Mouse (Mus musculus) embryonic facial prominence, embryonic 13.5 days (tissue): ENCODE measurements around the gene Gm47289. TPM values are rescaled to one million over a fixed set of nuclear protein-coding genes. Genes with fewer than 3 reads are reported as not detected.

Experiments used
- ATAC-seq: fragments of 200-750 bp; cut with Nextera tagmentation; 2 replicates; pipeline ENCODE4 v1.8.0; 2017; ENCODE audit warnings: low read depth; ENCODE audit not compliant: insufficient number of reproducible peaks, insufficient read depth, low FRiP score, low TSS enrichment
- H3K27ac ChIP-seq: fragments of 300-500 bp; sonication (generic); 2 replicates; pipeline ENCODE4 v1.5.1; 2015; ENCODE audit warnings: moderate library complexity, mild to moderate bottlenecking, inconsistent platforms
- H3K27me3 ChIP-seq: fragments of 300-500 bp; sonication (generic); 2 replicates; pipeline ENCODE4 v1.6.1; 2015; ENCODE audit warnings: mild to moderate bottlenecking, inconsistent platforms
- H3K36me3 ChIP-seq: fragments of 300-500 bp; sonication (generic); 2 replicates; pipeline ENCODE4 v1.6.1; 2015; ENCODE audit warnings: mild to moderate bottlenecking, inconsistent platforms
- H3K4me1 ChIP-seq: fragments of 300-500 bp; sonication (generic); 2 replicates; pipeline ENCODE4 v1.6.1; 2015; ENCODE audit warnings: inconsistent platforms
- H3K4me2 ChIP-seq: fragments of 300-500 bp; sonication (generic); 2 replicates; pipeline ENCODE4 v1.6.1; 2015; ENCODE audit warnings: moderate library complexity, mild to moderate bottlenecking, inconsistent platforms
- H3K4me3 ChIP-seq: fragments of 300-500 bp; sonication (generic); 2 replicates; pipeline ENCODE4 v1.5.1; 2015; ENCODE audit warnings: mild to moderate bottlenecking, inconsistent platforms
- H3K9ac ChIP-seq: fragments of 300-500 bp; sonication (generic); 2 replicates; pipeline ENCODE4 v1.6.1; 2015; ENCODE audit warnings: mild to moderate bottlenecking, inconsistent platforms
- H3K9me3 ChIP-seq: fragments of 300-500 bp; sonication (generic); 2 replicates; pipeline ENCODE4 v1.6.1; 2016; ENCODE audit warnings: inconsistent platforms
- WGBS: fragments of 180-500 bp; shearing (Covaris S2); methylation state at CpG from one replicate; pipeline ENCODE4 v1.1.7; 2015; ENCODE audit warnings: mixed read lengths; 5-methylcytosine and 5-hydroxymethylcytosine counted together
- polyA plus RNA-seq: library from polyadenylated mRNA; unstranded; fragments of >200 nt; fragmentation: Nextera tagmentation; extraction: Ambion mirVana; gene quantifications from 2 replicates; pipeline ENCODE4 v1.2.1, GENCODE M21; 2015

Gene Gm47289
- polyA plus RNA-seq, 1 experiment from 2014 or later = not detected

DNA sequence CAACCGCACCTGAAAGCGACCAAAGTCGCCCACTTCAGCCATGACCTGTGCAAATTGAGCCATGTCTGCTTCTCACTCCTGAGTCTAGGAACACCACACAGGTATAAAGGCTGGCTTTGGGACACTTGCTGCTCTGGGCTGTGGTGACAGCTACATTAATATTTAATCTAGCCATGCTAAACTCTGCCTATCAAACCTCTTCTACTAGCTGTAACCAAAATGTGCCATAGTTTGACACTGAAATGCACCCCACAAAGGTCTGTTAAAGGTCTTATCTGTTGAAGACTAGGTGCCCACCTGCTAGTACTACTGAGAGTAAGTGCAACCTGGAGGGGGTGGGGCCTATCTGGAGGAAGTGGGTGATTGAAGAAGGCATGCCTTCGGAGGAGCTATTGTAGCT, 50.0 kb downstream of the Gm47289 start, which contains the start of gene Slc22a13:
TSS of gene Slc22a13 (minus strand) at position 101 of the 400 bp plus-strand sequence.
- no peak within 1 kb of the TSS for H3K9ac ChIP-seq
- no peak within 1 kb of the TSS for H3K4me3 ChIP-seq
- 92% methylated on average over 4 of the region's 4 CpGs for WGBS
- H3K36me3 ChIP-seq = no peaks in the 10 kb centered on the region
- H3K4me1 ChIP-seq = no peaks in the 10 kb centered on the region
- no peaks in the 10 kb centered on the region for H3K27me3 ChIP-seq
- no peaks in the 10 kb centered on the region for H3K9me3 ChIP-seq
- no peak within 1 kb of the TSS for H3K4me2 ChIP-seq
- no peak for ATAC-seq
- no peak within 1 kb of the TSS for H3K27ac ChIP-seq

Other genes with a start within 250 kb of the Gm47289 start
- 20.6 and 21.3 TPM in 2 replicates for gene Ctdspl, start 232.7 kb upstream of the Gm47289 start, polyA plus RNA-seq
- gene Vill, start 106.4 kb upstream of the Gm47289 start, polyA plus RNA-seq = 21.4 and 25.5 TPM in 2 replicates
- 29.1 and 30.9 TPM in 2 replicates for gene Plcd1, start 65.7 kb upstream of the Gm47289 start, polyA plus RNA-seq
- 1.1 and 1.4 TPM in 2 replicates for gene Dlec1, start 56.7 kb upstream of the Gm47289 start, polyA plus RNA-seq
- 3.1 and 3.8 TPM in 2 replicates for gene Acaa1b, start 2.1 kb upstream of the Gm47289 start, polyA plus RNA-seq
- not detected in 2 replicates for gene Slc22a13, start 49.9 kb downstream of the Gm47289 start, polyA plus RNA-seq
- 11.2 and 11.7 TPM in 2 replicates for gene Oxsr1, start 163.3 kb downstream of the Gm47289 start, polyA plus RNA-seq
- gene Acaa1a, start 180.5 kb downstream of the Gm47289 start, polyA plus RNA-seq = 94.4 and 96.7 TPM in 2 replicates
- gene Myd88, start 182.2 kb downstream of the Gm47289 start, polyA plus RNA-seq = 17.7 and 18.2 TPM in 2 replicates
- gene Xylb, start 198.2 kb downstream of the Gm47289 start, polyA plus RNA-seq = 5.3 and 7.2 TPM in 2 replicates
- gene Slc22a14, start 206.4 kb downstream of the Gm47289 start, polyA plus RNA-seq = not detected in 2 replicates
- gene Acvr2b, start 243.0 kb downstream of the Gm47289 start, polyA plus RNA-seq = 18.0 and 18.7 TPM in 2 replicates